Mouse (Mus musculus) erythroblast, embryonic 14.5 days (primary cell): ENCODE measurements at regions not wholly inside any gene's neighbourhood (a gene's known extent, or its start where the extent isn't known, plus 50 kb on each side); places are given as distances from the start of the nearest gene placed in this dataset.

Source experiments
- H3K27me3 ChIP-seq: 2 replicates; pipeline ENCODE4 v1.6.1; 2012; ENCODE audit warnings: inconsistent platforms; ENCODE audit not compliant: control insufficient read depth
- H3K36me3 ChIP-seq: 2 replicates; pipeline ENCODE4 v1.6.1; 2012; ENCODE audit warnings: mild to moderate bottlenecking, inconsistent platforms; ENCODE audit not compliant: control insufficient read depth
- H3K4me1 ChIP-seq: 2 replicates; pipeline ENCODE4 v1.6.1; 2012; ENCODE audit warnings: inconsistent platforms; ENCODE audit not compliant: control insufficient read depth
- H3K4me3 ChIP-seq: replicated peaks from 2 replicates; pipeline ENCODE3; 2012; ENCODE audit warnings: moderate library complexity, mild to moderate bottlenecking, inconsistent platforms
- H3K9me3 ChIP-seq: 2 replicates; pipeline ENCODE4 v1.6.1; 2012; ENCODE audit warnings: low read length, inconsistent platforms, mixed read lengths; ENCODE audit not compliant: control insufficient read depth
- GATA1 ChIP-seq: IDR thresholded peaks from 2 replicates; pipeline ENCODE4 v1.6.1; 2012; ENCODE audit warnings: low read length, inconsistent platforms, mixed read lengths
- TAL1 ChIP-seq: IDR thresholded peaks from 3 replicates; pipeline ENCODE4 v1.6.1; 2012; ENCODE audit warnings: low read length, inconsistent platforms, mixed read lengths

DNA sequence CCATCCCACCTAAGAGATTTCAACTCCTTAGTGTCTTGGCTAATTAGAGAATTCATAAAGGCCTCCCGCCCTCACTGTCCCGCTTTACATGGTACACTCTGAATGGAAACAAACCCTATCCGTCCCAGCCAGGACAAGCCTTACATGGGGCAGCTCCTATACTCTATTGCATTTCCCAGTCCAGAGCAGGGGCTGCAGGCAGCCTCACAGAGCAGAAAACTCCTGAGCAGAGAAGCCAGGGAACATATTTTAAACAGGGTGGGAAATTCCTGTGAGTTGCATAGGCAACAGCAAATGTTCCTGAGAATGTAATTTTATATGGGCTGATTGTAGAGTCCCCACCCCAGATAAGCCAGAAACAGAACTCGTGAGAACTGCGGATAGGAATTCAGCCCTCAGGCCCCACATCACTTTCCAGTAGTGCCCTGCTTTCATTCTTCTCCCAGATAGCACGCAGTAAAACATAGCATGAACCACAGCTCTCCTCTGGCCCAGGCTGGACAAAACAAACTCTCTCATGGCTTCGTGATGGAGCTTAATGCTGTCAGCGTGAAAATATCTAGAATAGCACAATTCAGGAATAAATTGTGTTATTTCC, 337.4 kb upstream of the Npvf start:
- Histone ChIP-seq H3K27me3 (no peaks in the 10 kb centered on the region), H3K4me1 (no peaks in the 10 kb centered on the region), H3K9me3 (no peaks in the 10 kb centered on the region), H3K4me3 (no peak overlapping the region), H3K36me3 (no peaks in the 10 kb centered on the region)
- no peak for TF ChIP-seq TAL1
- no peak for TF ChIP-seq GATA1

GRCm38 (mm10) chr6:50993952-50994351, 339.7 kb upstream of the Npvf start:
- H3K9me3 ChIP-seq = no peaks in the 10 kb centered on the region
- no peaks in the 10 kb centered on the region for H3K27me3 ChIP-seq
- no peak overlapping the region for H3K4me3 ChIP-seq
- TF ChIP-seq TAL1 (no peak), GATA1 (no peak)
- no peaks in the 10 kb centered on the region for H3K4me1 ChIP-seq
- H3K36me3 ChIP-seq = no peaks in the 10 kb centered on the region

DNA sequence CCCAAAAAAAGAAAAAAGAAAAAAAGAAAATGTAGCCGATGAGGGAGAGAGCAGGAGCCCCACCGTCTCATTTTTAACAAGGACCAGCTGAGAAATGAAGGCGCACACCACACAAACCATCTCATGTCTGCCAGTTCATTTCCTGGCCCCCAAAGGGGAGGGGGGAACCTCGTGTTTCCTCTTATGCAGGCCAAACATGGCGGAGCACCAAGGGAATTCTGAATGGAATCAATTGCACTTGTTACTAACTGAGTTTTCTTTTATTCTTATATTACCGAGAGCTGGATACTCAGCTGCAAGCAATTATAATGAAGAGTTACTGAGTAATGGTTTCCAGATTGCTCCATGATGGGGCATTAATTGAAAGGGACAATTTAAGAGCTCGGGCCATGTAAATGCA, 348.5 kb upstream of the Npvf start:
- no peaks in the 10 kb centered on the region for H3K27me3 ChIP-seq
- no peaks in the 10 kb centered on the region for H3K36me3 ChIP-seq
- H3K4me3 ChIP-seq = no peak overlapping the region
- no peaks in the 10 kb centered on the region for H3K9me3 ChIP-seq
- no peak for TF ChIP-seq TAL1
- TF ChIP-seq GATA1 = no peak
- no peaks in the 10 kb centered on the region for H3K4me1 ChIP-seq

DNA sequence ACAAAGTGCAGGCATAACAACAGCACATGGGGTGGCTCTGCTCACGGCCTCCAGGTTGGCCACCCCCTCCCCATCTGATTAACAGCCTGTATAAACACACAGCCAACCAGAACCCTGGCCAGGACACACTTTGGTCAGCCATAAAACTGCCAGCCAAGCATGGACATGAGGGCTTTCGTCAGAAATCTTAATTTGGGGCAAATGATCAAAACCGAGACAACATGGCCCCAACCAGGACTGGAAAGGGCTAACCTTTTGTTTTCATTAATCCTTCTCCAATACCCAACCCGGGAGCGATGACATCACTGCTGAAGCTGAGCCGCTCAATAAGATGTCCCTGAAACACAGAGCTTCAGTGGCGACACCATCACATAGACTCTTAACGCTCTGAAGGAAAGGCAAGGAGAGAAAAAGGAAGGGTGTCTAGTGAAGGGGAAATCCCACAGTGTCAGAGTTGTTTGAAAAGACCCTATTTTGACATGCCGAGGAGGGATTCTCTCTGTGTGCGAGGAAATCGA, 351.9 kb upstream of the Npvf start:
- TF ChIP-seq TAL1 = no peak
- TF ChIP-seq GATA1 = no peak
- H3K4me1 ChIP-seq = no peaks in the 10 kb centered on the region
- no peak overlapping the region for H3K4me3 ChIP-seq
- H3K36me3 ChIP-seq = no peaks in the 10 kb centered on the region
- no peaks in the 10 kb centered on the region for H3K27me3 ChIP-seq
- no peaks in the 10 kb centered on the region for H3K9me3 ChIP-seq

DNA sequence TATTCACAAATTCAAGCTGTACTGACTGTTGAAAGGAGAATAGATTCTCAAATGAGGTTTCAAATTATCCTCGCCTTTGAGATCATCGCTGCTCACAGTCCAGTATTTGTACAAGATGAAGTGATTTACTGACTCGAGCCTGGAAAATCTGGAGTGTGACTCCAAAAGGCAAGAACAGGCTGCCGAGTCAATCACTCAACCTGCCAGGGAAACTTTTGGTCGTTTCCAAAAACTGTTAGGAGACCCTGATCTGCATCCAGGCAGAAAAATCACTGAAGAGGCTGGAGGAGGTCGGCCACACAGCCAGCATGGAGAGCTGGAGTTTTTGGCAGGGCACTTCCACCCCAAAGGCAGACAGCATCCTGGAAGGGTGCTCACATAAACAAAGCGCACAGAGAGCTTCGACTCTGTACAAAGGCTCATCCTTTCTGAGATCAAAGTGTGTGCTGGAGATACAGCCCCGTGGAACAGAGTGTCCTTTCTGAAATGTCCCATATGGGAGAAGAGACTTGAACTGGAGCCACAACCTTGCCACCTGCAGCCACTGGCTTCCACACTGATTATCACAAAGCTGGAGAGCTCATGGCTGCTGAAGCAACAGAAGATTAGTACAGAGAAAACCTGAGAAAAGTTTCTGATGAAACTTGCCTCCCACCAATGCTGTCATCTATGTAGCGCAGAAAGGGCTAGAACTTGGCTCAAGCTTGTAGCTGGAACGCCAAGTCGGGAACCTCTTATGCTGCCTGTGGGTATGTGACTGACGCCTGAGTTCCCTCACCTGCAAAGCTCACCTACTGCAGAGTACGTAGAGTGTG, 355.5 kb upstream of the Npvf start:
- Histone ChIP-seq H3K27me3 (no peaks in the 10 kb centered on the region), H3K4me1 (no peaks in the 10 kb centered on the region), H3K4me3 (no peak overlapping the region), H3K36me3 (no peaks in the 10 kb centered on the region), H3K9me3 (no peaks in the 10 kb centered on the region)
- TF ChIP-seq GATA1 (no peak), TAL1 (no peak)

DNA sequence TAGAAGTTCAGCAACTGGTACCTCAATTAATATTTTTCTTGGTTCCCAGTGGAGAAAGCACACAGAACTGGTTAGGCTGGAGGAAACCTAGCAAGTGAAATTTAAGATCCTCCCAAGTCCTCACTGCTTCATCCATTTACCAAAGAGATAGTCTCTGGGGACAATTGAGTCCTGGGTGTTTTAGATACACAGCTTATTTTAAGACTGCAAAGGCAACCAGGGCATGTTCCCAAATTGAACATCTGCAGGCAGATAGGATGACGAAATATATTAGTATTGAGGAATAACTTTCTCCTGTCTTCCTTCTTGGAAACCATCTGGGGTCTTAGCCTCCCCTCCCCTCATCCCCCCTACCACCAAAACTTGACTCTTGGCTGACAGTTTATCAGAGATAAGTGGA, 356.3 kb upstream of the Npvf start:
- no peak overlapping the region for H3K4me3 ChIP-seq
- H3K36me3 ChIP-seq = no peaks in the 10 kb centered on the region
- TF ChIP-seq GATA1 = no peak
- no peak for TF ChIP-seq TAL1
- no peaks in the 10 kb centered on the region for H3K27me3 ChIP-seq
- H3K9me3 ChIP-seq = no peaks in the 10 kb centered on the region
- H3K4me1 ChIP-seq = no peaks in the 10 kb centered on the region

DNA sequence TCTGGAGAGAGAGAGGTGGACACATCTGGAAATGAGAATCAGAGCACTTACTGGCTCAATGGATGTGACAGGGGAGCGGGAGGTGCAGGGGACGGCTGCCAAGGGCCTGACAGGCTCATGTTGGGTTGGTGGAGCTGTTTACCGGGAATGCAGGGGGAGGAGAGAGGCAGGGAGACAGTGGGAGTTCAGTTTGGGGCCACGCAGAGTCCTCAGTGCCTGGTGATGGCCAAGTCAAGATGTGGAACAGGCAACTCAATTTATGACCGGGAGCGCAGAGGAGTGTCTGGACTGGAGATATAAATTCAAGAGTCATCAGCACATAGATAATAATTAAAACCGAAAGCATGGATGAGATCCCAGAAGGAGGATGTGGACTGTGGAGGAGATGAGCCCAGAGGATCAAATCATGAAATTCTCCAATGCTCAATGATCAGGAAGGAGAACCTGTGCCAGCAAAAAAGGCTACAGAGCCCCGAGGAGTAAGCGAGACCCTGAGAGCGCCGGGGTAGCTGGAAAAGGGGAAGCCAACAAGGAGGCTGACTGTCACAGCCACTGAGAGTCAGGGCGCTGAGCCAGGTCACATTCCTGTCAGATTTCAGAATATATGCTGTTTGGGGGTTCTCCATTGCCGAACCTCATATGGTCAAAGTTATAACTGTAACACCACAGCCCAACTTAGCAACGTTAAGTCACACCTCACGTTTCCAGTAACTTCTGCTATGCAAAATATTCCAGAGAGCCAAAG, 358.0 kb upstream of the Npvf start:
- Histone ChIP-seq H3K4me1 (no peaks in the 10 kb centered on the region), H3K36me3 (no peaks in the 10 kb centered on the region), H3K9me3 (no peaks in the 10 kb centered on the region), H3K27me3 (no peaks in the 10 kb centered on the region), H3K4me3 (no peak overlapping the region)
- TF ChIP-seq GATA1 (no peak), TAL1 (no peak)

GRCm38 (mm10) chr6:51015735-51016134, 361.5 kb upstream of the Npvf start:
- Histone ChIP-seq H3K27me3 (no peaks in the 10 kb centered on the region), H3K4me1 (no peaks in the 10 kb centered on the region), H3K4me3 (no peak overlapping the region), H3K36me3 (no peaks in the 10 kb centered on the region), H3K9me3 (no peaks in the 10 kb centered on the region)
- TF ChIP-seq GATA1 = no peak
- no peak; the same call in 2 of the 3 replicates for TF ChIP-seq TAL1
